Mouse (Mus musculus) spleen, embryonic (tissue): Measurements from ENCODE around the gene Prdm10.

Source experiments
- CTCF ChIA-PET: fragments of 350-600 bp; sonication (Branson Sonifier 250); formaldehyde crosslinking; loops from one replicate; lab custom pipeline; 2022; lab: Charles Lee

Gene Prdm10

GRCm38 (mm10) chr9:31353518-31353917, 73.2 kb downstream of the Prdm10 start:
- CTCF ChIA-PET, result no interaction called here

DNA sequence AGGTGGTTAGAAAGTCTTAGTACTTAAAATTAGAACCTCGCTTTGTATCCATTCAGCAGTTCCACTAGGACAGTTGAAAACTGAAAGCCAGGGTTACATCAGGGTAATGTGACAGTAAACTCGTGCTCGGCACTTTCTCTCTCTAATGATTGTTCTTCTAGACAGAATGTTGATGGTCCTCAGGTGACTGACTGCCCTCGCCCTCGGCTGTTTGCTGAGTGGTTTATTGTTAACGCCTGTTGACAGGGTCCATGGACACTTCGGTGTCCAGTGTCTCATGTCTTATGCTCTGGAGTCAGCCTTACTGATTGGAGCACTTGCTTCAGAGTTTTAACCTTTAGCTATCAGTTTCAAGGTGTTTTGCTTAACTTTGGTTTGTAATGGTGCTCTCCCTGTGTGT, 73.7 kb downstream of the Prdm10 start:
- CTCF ChIA-PET, result no interaction called here

DNA sequence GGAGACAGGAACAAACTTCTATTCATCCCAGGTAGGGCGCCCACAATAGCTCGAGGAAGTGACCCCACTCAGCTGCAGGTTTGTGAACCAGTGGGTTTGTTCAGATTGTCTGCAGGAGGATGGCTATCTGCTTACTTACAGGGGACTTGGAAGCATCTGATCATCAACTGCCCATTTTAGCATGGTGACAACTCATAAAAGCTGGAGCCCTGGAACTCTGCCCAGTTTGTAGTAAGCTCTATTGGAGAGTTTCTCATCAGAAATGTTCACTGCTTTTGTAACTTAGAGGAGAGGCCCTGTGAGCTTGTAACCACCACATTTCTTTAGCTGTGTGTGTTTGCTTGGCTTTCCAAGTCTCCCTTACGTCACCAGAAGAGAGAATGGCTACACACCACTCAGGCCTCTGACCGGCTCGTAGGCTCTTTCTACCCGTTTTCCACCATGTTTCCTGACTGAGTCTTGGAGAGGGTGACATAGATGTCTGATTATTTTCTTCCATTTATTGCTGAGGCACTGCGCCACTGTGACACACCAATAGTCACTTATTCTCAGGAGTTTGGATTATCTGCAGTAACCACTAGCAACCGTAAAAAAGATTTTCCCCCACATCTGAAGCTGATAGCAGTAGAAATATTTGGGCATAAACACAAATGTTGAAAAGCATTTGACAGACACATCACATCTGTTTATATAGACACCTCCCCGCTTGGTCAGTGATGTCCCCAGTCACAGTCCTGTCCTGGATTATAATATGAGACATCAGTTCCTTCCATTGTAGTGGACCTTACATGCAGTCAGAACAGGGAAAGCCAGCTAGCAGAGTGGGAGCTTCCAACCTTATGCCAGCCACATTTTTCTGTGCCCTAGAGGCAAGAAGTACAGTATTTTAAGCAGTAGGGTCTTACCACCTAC, 83.6 kb downstream of the Prdm10 start:
- CTCF ChIA-PET, result no interaction called here

- CTCF ChIA-PET, result no interaction called here
Measured at GRCm38 (mm10) chr9:31365086-31365485, 84.7 kb downstream of the Prdm10 start.

DNA sequence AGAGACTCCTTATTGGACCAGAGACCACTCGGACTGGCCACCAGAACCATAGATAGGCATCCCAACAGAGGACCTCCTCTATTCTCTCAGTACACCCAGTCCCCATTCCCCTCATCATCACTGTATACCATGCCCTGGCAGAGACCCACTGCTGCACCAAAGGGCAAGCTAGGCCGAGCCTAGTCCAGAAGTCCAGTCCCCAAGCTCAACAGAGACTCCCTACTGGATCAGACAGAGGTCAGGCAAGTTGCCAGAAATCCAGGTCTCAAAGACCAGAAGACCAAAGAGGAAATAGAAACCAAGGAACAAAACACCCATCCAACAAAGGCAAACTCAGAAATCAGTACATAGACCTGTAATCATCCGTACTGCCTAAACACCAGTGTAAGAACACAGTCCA, 91.4 kb downstream of the Prdm10 start:
- CTCF ChIA-PET, result no interaction called here

GRCm38 (mm10) chr9:31376661-31377060, 96.3 kb downstream of the Prdm10 start:
- CTCF ChIA-PET, result interaction anchor here (0.6 to 0.7 kb wide), 3 partner anchors 9 to 188 kb away, joined by 3 to 9 read pairs (median 3); partner anchors contain the start of gene Nfrkb

DNA sequence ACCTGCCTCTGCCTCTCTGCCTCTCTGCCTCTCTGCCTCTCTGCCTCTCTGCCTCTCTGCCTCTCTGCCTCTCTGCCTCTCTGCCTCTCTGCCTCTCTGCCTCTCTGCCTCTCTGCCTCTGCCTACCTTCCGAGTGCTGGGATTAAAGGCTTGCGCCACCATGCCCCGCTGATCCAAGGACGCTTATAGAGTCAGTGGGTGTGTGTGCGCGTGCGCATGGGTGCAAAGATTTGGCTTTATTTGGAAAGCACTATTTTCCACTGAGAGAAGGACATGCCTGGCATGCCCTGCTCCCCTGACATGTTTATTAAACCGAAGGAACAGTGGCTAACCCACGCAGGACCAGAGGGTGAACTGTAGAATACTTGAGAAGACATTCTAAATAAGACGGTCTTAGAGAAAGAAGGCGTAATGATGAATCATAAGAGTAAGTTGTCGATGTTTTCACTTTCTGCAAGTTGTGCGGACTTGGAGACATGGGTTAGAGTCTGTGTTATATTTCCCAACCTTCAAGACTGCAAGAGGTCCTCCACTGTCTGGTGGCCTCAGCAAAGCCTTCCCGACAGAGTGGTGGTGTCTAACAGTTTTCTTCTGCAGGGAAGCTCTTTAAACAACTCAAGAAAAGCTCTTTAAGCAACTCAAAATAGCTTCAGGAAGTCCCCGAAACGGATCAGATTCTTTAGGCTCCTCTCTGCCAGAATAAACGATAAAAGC, 104.6 kb downstream of the Prdm10 start:
- CTCF ChIA-PET, result interaction anchor here (1.0 kb wide), 1 partner anchor 8 kb away, joined by 3 read pairs; no protein-coding TSS in a partner anchor

DNA sequence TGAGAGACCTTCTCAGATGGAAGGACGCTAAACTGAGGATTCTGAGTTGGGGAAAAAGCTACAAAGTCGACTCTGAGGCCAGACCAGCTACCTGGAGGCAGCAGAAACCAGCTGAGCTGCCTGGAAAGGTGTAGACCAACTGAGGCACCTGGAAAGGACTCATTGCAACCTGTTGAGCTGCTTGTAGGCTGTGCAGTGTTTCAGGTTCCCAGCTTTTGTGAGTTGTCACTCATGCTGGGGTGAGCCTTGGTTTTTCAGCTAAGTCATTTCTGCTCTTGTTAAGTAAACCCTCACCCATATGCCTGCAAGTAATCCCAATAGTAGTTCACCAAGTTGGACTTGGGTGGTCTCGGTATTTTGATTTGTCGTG, 105.1 kb downstream of the Prdm10 start:
- CTCF ChIA-PET, result interaction anchor here (1.0 kb wide), 1 partner anchor 9 kb away, joined by 3 read pairs; no protein-coding TSS in a partner anchor

GRCm38 (mm10) chr9:31385947-31386354, 105.6 kb downstream of the Prdm10 start, which contains the start of gene Nfrkb:
Gene Nfrkb (plus strand): TSS chr9:31386192.
- CTCF ChIA-PET, result interaction anchor here (1.0 kb wide), 1 partner anchor 9 kb away, joined by 3 read pairs; no protein-coding TSS in a partner anchor

DNA sequence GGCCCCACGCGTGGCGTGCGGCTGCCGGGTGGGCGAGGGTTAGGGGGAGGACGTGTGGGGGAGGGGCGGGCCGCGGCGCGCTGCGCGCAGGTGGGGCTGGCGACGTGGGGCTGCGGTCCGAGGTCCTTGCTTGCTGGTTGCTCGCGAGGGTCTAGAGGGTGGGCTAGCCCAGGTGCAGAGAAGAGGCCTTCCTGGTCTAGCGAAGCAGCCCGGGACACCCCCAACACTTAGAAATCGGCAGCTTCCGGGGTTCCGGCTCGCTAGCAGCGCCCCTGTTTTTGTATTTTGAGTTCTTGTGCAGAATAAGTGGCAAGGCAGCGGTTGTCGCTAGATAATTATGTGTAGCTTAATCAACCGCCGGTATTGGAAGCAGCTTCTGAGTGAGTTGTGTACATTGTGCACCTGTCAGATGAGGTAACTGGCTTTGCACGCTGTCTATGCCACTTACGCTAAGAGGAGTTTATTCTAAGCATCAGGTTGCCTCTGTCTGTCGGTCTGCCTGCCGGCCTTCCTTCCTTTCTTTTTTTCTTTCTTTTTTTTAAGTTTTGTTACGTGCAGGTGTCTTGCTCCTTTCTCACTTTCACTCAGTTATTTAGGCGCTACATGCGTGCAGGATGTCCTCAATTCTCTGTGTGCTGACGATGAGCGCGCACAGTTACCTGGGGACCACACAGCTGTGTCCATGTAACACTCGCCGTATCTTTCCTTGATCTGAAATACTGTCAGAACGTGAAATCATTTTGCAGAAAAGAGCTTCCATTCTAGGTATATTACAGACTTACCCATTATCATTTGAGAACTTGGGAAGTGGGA, 106.2 kb downstream of the Prdm10 start:
- CTCF ChIA-PET, result interaction anchor here (0.6 to 1.0 kb wide), 2 partner anchors 10 to 12 kb away, joined by 3 read pairs; no protein-coding TSS in a partner anchor

- CTCF ChIA-PET, result interaction anchor here (0.6 kb wide), 1 partner anchor 12 kb away, joined by 3 read pairs; no protein-coding TSS in a partner anchor
Measured at GRCm38 (mm10) chr9:31387206-31387605, 106.9 kb downstream of the Prdm10 start.

DNA sequence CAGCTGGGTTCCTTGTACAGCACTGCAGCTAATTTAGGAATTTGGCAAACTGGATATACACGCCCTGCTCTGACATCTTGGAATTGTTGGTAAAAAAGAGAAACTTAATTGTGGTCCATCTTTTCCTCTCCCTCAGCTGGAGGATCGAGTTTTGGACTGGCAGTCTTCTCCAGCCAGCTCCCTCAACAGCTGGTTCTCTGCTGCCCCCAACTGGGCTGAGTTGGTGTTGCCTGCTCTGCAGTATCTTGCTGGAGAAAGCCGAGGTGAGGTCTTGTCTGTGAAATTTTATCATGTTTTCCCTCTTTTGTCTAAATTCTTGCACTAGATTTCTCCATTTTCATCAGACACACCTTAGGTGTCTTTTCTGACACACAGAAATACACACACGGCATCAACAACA, 120.1 kb downstream of the Prdm10 start:
- CTCF ChIA-PET, result interaction anchor here (0.6 to 0.7 kb wide), 2 partner anchors 42 to 246 kb away, joined by 3 read pairs; no protein-coding TSS in a partner anchor

DNA sequence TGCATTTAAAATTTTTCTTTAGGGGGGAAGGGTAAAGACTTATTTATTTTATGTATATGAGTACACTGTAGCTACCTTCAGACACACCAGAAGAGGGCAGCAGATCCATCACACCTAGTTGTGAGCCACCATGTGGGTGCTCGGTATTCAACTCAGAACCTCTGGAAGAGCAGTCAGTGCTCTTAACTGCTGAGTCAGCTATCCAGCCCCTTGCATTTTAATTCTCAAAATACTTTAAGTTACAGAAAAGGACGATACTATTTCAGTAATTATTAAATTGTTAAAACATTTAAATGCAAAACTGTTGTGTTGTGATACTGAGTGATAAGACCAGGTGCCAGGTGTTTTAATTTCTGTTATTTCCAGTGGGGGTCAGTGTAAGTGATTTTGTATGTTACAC, 124.0 kb downstream of the Prdm10 start:
- CTCF ChIA-PET, result no interaction called here

- CTCF ChIA-PET, result interaction anchor here (0.9 kb wide), 1 partner anchor 9 kb away, joined by 3 read pairs; no protein-coding TSS in a partner anchor
Measured at GRCm38 (mm10) chr9:31405217-31405616, 124.9 kb downstream of the Prdm10 start.

GRCm38 (mm10) chr9:31412165-31412564, 131.8 kb downstream of the Prdm10 start:
- CTCF ChIA-PET, result interaction anchor here (0.5 kb wide), 1 partner anchor 36 kb away, joined by 3 read pairs; no protein-coding TSS in a partner anchor

DNA sequence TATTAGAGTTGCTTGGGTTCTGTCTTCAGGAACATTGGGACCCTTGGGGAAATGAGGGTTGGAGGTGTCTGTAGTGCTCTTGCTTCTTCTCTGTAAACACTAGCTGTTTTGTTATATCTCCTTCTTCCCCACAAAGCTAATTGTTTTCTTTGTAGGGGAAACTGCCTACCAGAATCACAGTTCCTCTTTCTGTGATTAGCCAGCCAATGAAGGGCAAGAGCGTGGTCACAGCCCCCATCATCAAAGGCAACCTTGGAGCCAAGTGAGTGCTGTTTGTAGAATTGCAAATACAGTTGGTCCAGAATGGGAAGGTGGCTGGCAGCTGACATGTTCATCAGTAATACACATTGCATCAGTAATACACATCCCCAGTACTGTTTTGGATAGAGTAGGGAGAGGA, 138.5 kb downstream of the Prdm10 start:
- CTCF ChIA-PET, result interaction anchor here (0.6 to 0.7 kb wide), 2 partner anchors 17 to 23 kb away, joined by 3 to 7 read pairs; no protein-coding TSS in a partner anchor

DNA sequence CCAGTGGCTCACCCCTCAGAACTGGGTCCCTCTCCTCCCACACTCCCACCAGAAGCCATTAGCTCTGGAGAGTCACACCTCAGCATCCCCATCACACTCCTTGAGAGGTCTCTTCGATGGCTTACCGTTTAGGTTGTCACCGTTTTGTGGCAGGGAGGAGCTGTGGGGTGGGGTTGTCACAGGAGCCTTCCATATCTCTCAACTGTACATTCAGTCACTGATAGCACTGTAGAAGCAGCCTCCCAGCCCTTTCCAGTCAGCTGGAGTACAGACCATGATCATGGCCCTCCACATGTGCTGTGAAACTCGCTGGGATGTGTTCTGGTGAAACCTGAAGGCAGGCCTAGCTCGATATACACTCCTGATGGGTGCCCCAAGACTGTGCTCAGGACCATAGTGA, 141.8 kb downstream of the Prdm10 start:
- CTCF ChIA-PET, result interaction anchor here (0.5 kb wide), 1 partner anchor 75 kb away, joined by 5 read pairs; no protein-coding TSS in a partner anchor

GRCm38 (mm10) chr9:31428971-31429370, 148.6 kb downstream of the Prdm10 start:
- CTCF ChIA-PET, result no interaction called here

DNA sequence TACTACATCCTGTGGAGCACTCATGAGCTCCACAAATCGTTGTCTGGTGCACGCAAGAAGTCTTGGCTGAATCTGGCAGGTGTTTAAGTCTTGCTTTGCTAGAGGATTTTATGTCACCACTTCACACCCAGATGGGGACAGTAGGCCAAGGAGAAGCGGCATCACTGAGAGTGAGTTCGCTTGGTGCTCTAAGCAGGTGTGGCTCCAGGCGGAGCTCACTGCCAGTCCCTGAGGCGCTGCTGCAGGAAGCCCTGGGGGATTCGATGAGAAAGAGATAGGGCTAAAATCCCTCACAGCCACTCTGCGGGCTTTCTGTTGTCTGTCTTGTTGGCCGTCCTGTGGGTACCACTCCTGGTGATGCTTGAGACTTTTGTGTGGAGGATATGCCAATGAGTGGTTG, 149.7 kb downstream of the Prdm10 start:
- CTCF ChIA-PET, result interaction anchor here (0.7 kb wide), 1 partner anchor 48 kb away, joined by 8 read pairs; no protein-coding TSS in a partner anchor
